Mouse (Mus musculus) kidney, adult 2 months (tissue): Measurements from ENCODE around the gene Cyp1b1. TPM values are rescaled to one million over a fixed set of nuclear protein-coding genes. Genes with fewer than 3 reads are reported as not detected.

Source experiments
- DNase-seq: peaks from one replicate; pipeline ENCODE4 v3.0.0; 2021
- H3K27ac ChIP-seq: fragments of 200-500 bp; 2 replicates; pipeline ENCODE4 v1.5.1; 2012; ENCODE audit warnings: low read depth, low read length, control low read depth, inconsistent platforms; ENCODE audit not compliant: insufficient read depth
- H3K27me3 ChIP-seq: fragments of 200-500 bp; replicated peaks from 2 replicates; pipeline ENCODE4 v1.6.1; 2012; ENCODE audit warnings: mild to moderate bottlenecking, moderate library complexity, low read length, inconsistent platforms; ENCODE audit not compliant: control insufficient read depth, insufficient read depth
- H3K36me3 ChIP-seq: fragments of 200-500 bp; 2 replicates; pipeline ENCODE4 v1.6.1; 2012; ENCODE audit warnings: mild to moderate bottlenecking, moderate library complexity, low read length, inconsistent platforms; ENCODE audit not compliant: control insufficient read depth, insufficient read depth
- H3K4me1 ChIP-seq: fragments of 200-500 bp; 2 replicates; pipeline ENCODE4 v1.6.1; 2011; ENCODE audit warnings: low read length; ENCODE audit not compliant: control insufficient read depth, insufficient read depth
- H3K4me3 ChIP-seq: fragments of 200-500 bp; 2 replicates; pipeline ENCODE4 v1.5.1; 2011; ENCODE audit warnings: mild to moderate bottlenecking, low read depth, low read length, control low read depth; ENCODE audit not compliant: insufficient read depth
- CTCF ChIP-seq: fragments of 200-500 bp; conservative IDR thresholded peaks from 2 replicates; pipeline ENCODE4 v1.5.1; 2011; ENCODE audit warnings: low read depth, mild to moderate bottlenecking, control low read depth, low read length, moderate library complexity, mixed read lengths; ENCODE audit not compliant: insufficient read depth, insufficient read length
- POLR2A ChIP-seq: fragments of 200-500 bp; IDR thresholded peaks from one replicate; pipeline ENCODE4 v1.6.1; 2011; ENCODE audit warnings: low read depth, low read length, control low read depth
- WGBS: fragments of 180-500 bp; shearing (Covaris S2); methylation state at CpG from one replicate; pipeline ENCODE4 v1.1.7; 2018; 5-methylcytosine and 5-hydroxymethylcytosine counted together
- polyA plus RNA-seq: library from polyadenylated mRNA; depleted of rRNA; stranded (reverse); fragments of >200 nt; gene quantifications from 2 replicates; pipeline ENCODE4 v1.2.3, GENCODE M21; 2012; rRNA removed

Gene Cyp1b1
- polyA plus RNA-seq, 1 experiment: 27.0 TPM

- peak; percentile 46 for DNase-seq
- H3K27me3 ChIP-seq: no peaks in the 10 kb centered on the region
- WGBS: 23% methylated on average over 3 of the region's 3 CpGs
- no peaks in the 10 kb centered on the region for H3K36me3 ChIP-seq
- no peaks in the 10 kb centered on the region for H3K4me1 ChIP-seq
- no peak overlapping the region for H3K27ac ChIP-seq
- TF ChIP-seq POLR2A: no peak
- TF ChIP-seq CTCF: no peak
- no peak overlapping the region for H3K4me3 ChIP-seq
Measured at GRCm38 (mm10) chr17:79663393-79664105, 51.3 kb downstream of the Cyp1b1 start.

GRCm38 (mm10) chr17:79661848-79662247, 53.0 kb downstream of the Cyp1b1 start:
- no peak for DNase-seq
- no peaks in the 10 kb centered on the region for H3K36me3 ChIP-seq
- no peaks in the 10 kb centered on the region for H3K4me1 ChIP-seq
- no peak overlapping the region for H3K27ac ChIP-seq
- no peaks in the 10 kb centered on the region for H3K27me3 ChIP-seq
- no peak overlapping the region for H3K4me3 ChIP-seq
- 87% methylated on average over 9 of the region's 9 CpGs for WGBS
- TF ChIP-seq POLR2A: no peak
- TF ChIP-seq CTCF: no peak

GRCm38 (mm10) chr17:79661387-79661786, 53.5 kb downstream of the Cyp1b1 start:
- peak; percentile 65 for DNase-seq
- TF ChIP-seq POLR2A (no peak), CTCF (0 out of 2 replicates have a peak, but pooled peaks have one; percentile 8)
- Histone ChIP-seq H3K4me3 (no peak overlapping the region), H3K27ac (no peak overlapping the region), H3K4me1 (no peaks in the 10 kb centered on the region), H3K27me3 (no peaks in the 10 kb centered on the region), H3K36me3 (no peaks in the 10 kb centered on the region)
- 41% methylated on average over 7 of the region's 7 CpGs for WGBS

GRCm38 (mm10) chr17:79658863-79659262, 56.0 kb downstream of the Cyp1b1 start:
- Histone ChIP-seq H3K27ac (no peak overlapping the region), H3K36me3 (no peaks in the 10 kb centered on the region), H3K4me3 (no peak overlapping the region), H3K27me3 (no peaks in the 10 kb centered on the region), H3K4me1 (no peaks in the 10 kb centered on the region)
- TF ChIP-seq POLR2A (no peak), CTCF (no peak)
- no peak for DNase-seq
- WGBS: 72% methylated on average over 8 of the region's 8 CpGs

GRCm38 (mm10) chr17:79658452-79658851, 56.4 kb downstream of the Cyp1b1 start:
- Histone ChIP-seq H3K4me1 (no peaks in the 10 kb centered on the region), H3K27me3 (no peaks in the 10 kb centered on the region), H3K4me3 (no peak overlapping the region), H3K36me3 (no peaks in the 10 kb centered on the region), H3K27ac (no peak overlapping the region)
- DNase-seq: no peak
- TF ChIP-seq CTCF (no peak), POLR2A (no peak)
- 71% methylated on average over 3 of the region's 3 CpGs for WGBS

GRCm38 (mm10) chr17:79657785-79658184, 57.1 kb downstream of the Cyp1b1 start:
- 37% methylated on average over 9 of the region's 9 CpGs for WGBS
- no peak for DNase-seq
- Histone ChIP-seq H3K36me3 (no peaks in the 10 kb centered on the region), H3K4me3 (no peak overlapping the region), H3K27me3 (no peaks in the 10 kb centered on the region), H3K27ac (no peak overlapping the region), H3K4me1 (no peaks in the 10 kb centered on the region)
- no peak for TF ChIP-seq POLR2A
- no peak for TF ChIP-seq CTCF

GRCm38 (mm10) chr17:79654187-79654586, 60.7 kb downstream of the Cyp1b1 start:
- TF ChIP-seq POLR2A: no peak
- no peak for TF ChIP-seq CTCF
- 86% methylated on average over 3 of the region's 3 CpGs for WGBS
- Histone ChIP-seq H3K4me1 (no peaks in the 10 kb centered on the region), H3K27ac (no peak overlapping the region), H3K27me3 (no peaks in the 10 kb centered on the region), H3K36me3 (no peaks in the 10 kb centered on the region), H3K4me3 (no peak overlapping the region)
- DNase-seq: no peak

- H3K4me1 ChIP-seq: no peaks in the 10 kb centered on the region
- H3K4me3 ChIP-seq: no peak overlapping the region
- 90% methylated on average over 1 of the region's 1 CpGs for WGBS
- TF ChIP-seq POLR2A (no peak), CTCF (no peak)
- H3K36me3 ChIP-seq: no peaks in the 10 kb centered on the region
- no peak for DNase-seq
- no peaks in the 10 kb centered on the region for H3K27me3 ChIP-seq
- H3K27ac ChIP-seq: no peak overlapping the region
Measured at GRCm38 (mm10) chr17:79653171-79653570, 61.7 kb downstream of the Cyp1b1 start.

Other genes with a start within 250 kb of the Cyp1b1 start
- 1.9 TPM in 2 replicates for gene Rmdn2, start 103.2 kb downstream of the Cyp1b1 start, polyA plus RNA-seq
- 15.1 and 18.0 TPM in 2 replicates for gene Atl2, start 181.1 kb upstream of the Cyp1b1 start, polyA plus RNA-seq